ENCODE assay signal across 32 mouse cellular contexts in genomic region chr6:15807382-15807781, GRCm38 (mm10).
"Had no signal": no experiment of that assay in that cellular context is flagged by ENCODE, and none has a peak within 500 bp of the region (broad histone marks: within the 10 kb centered on the region; RNA-seq: fewer than 3 reads in every experiment).

No protein-coding gene starts in this region.

- H3K4me2 ChIP-seq: heart, embryonic 11.5 days; heart, embryonic 12.5 days; heart, embryonic 13.5 days; heart, embryonic 15.5 days; hindbrain, embryonic 13.5 days; hindbrain, embryonic 14.5 days; hindbrain, embryonic 15.5 days; intestine, embryonic 15.5 days; kidney, embryonic 15.5 days had no signal

- H3K4me1 ChIP-seq: heart, embryonic 10.5 days; heart, embryonic 12.5 days; heart, embryonic 15.5 days; hindbrain, embryonic 13.5 days; hindbrain, embryonic 15.5 days; intestine, embryonic 15.5 days; kidney, embryonic 15.5 days had no signal

- H3K36me3 ChIP-seq: heart, embryonic 10.5 days; heart, embryonic 12.5 days; heart, embryonic 15.5 days; hindbrain, embryonic 10.5 days; hindbrain, embryonic 13.5 days; hindbrain, embryonic 15.5 days; intestine, embryonic 15.5 days; kidney, embryonic 15.5 days had no signal

- H3K27ac ChIP-seq: heart, embryonic 10.5 days; heart, embryonic 13.5 days; heart, embryonic 15.5 days; hindbrain, embryonic 10.5 days; hindbrain, embryonic 13.5 days; hindbrain, embryonic 14.5 days; hindbrain, embryonic 15.5 days; hindbrain, postnatal 0 days; intestine, embryonic 15.5 days; kidney, embryonic 15.5 days; kidney, postnatal 0 days; layer of hippocampus, adult 2 months; left cerebral cortex, adult 2 months had no signal

- H3K27me3 ChIP-seq: heart, embryonic 12.5 days; heart, embryonic 13.5 days; heart, embryonic 15.5 days; hindbrain, embryonic 13.5 days; hindbrain, embryonic 15.5 days; intestine, embryonic 15.5 days; kidney, embryonic 15.5 days had no signal

- H3K4me3 ChIP-seq: heart, embryonic 10.5 days; heart, embryonic 12.5 days; heart, embryonic 13.5 days; heart, embryonic 15.5 days; hindbrain, embryonic 10.5 days; hindbrain, embryonic 13.5 days; hindbrain, embryonic 15.5 days; intestine, embryonic 15.5 days; kidney, embryonic 15.5 days; layer of hippocampus, adult 2 months; left cerebral cortex, adult 2 months had no signal

- H3K9ac ChIP-seq: heart, embryonic 12.5 days; heart, embryonic 13.5 days; heart, embryonic 15.5 days; hindbrain, embryonic 13.5 days; hindbrain, embryonic 14.5 days; hindbrain, embryonic 15.5 days; intestine, embryonic 15.5 days; kidney, embryonic 15.5 days had no signal

- DNase-seq: heart, postnatal 14 days; kidney, adult 11 months; kidney, adult 18-20 months; kidney, adult 2 months; kidney, adult 8-10 months; kidney, adult 9 months; kidney, postnatal 10 days; kidney, postnatal 14 days; kidney, postnatal 25 days; kidney, postnatal 36 days; kidney, postnatal 4 days; layer of hippocampus, adult 9-11 months; layer of hippocampus, postnatal 36 days had no signal

- H3K9me3 ChIP-seq: heart, embryonic 10.5 days; heart, embryonic 12.5 days; heart, embryonic 13.5 days; heart, embryonic 15.5 days; hindbrain, embryonic 10.5 days; hindbrain, embryonic 13.5 days; hindbrain, embryonic 15.5 days; intestine, embryonic 15.5 days; kidney, embryonic 15.5 days had no signal

- ATAC-seq: hindbrain, embryonic 16.5 days; hindbrain, postnatal 0 days; inflammation-experienced regulatory T-cells, adult 6 months; intestine, embryonic 15.5 days; intestine, embryonic 16.5 days; intestine, postnatal 0 days had no signal
